Mouse (Mus musculus) lung, postnatal 0 days (tissue): ENCODE results near the gene Ctnna2.

Source experiments
- CTCF ChIP-seq: IDR thresholded peaks from 2 replicates; pipeline ENCODE4 v1.5.1; 2016; ENCODE audit warnings: antibody characterized with exemption, mild to moderate bottlenecking
- EP300 ChIP-seq: IDR thresholded peaks from 2 replicates; pipeline ENCODE4 v1.6.1; 2016; ENCODE audit warnings: antibody characterized with exemption, mild to moderate bottlenecking, control low read depth

DNA sequence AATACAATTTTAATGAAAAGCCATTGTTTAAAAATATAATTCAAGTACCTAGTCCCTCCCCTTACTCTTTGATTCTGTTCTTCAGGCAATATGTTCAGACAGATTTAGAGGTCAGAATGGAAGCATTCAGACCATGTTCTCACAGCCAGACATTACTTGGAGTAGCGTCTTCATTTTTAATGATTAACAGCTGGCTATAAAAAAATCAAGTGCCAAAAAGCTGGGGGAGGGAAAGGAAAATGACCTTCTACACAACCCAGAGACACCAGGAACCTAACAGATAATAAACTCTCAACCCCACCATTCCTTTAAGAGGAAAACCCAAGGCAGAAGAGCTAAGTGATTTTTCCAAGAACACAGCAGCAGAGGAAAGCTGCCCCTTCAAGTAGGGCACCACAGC lies 624.7 kb downstream of the Ctnna2 start:
- TF ChIP-seq CTCF (no peak), EP300 (no peak)
